Mouse (Mus musculus) T-helper 2 cell (primary cell): ENCODE results near the gene Arhgef28.

Experiments used
- in situ Hi-C: fragments of 300-600 bp; cut with MboI, MseI; formaldehyde crosslinking; loops from one replicate; pipeline ENCODE4 v1.15.1; 2025; ENCODE audit warnings: high pct_unique_total_duplicates

The Arhgef28 gene

GRCm38 (mm10) chr13:98205771-98206545 is at the start of gene Arhgef28:
TSS of gene Arhgef28 (minus strand) at chr13:98206439.
- in situ Hi-C loops = no loop called here

- in situ Hi-C loops = loop anchor here (25.0 kb wide), 2 partner anchors 1118 to 1832 kb away; partner anchors contain the start of genes Gfm2 and Nsa2
Measured at GRCm38 (mm10) chr13:98254921-98255320, 48.7 kb upstream of the Arhgef28 start.

GRCm38 (mm10) chr13:98249594-98249993 is 43.4 kb upstream of the Arhgef28 start:
- in situ Hi-C loops = no loop called here

- in situ Hi-C loops = no loop called here
Measured at GRCm38 (mm10) chr13:98245386-98245785, 39.1 kb upstream of the Arhgef28 start.

GRCm38 (mm10) chr13:98244571-98245350 is 38.5 kb upstream of the Arhgef28 start:
- in situ Hi-C loops = no loop called here

- in situ Hi-C loops = no loop called here
Measured at GRCm38 (mm10) chr13:98241531-98242282, 35.5 kb upstream of the Arhgef28 start.

GRCm38 (mm10) chr13:98239978-98240641 is 33.9 kb upstream of the Arhgef28 start:
- in situ Hi-C loops = loop anchor here (5.0 kb wide), 1 partner anchor 198 kb away; no protein-coding TSS in a partner anchor

GRCm38 (mm10) chr13:98235451-98235850 is 29.2 kb upstream of the Arhgef28 start:
- in situ Hi-C loops = loop anchor here (5.0 kb wide), 1 partner anchor 193 kb away; no protein-coding TSS in a partner anchor

- in situ Hi-C loops = no loop called here
Measured at GRCm38 (mm10) chr13:98230511-98230910, 24.3 kb upstream of the Arhgef28 start.

GRCm38 (mm10) chr13:98226225-98226624 is 20.0 kb upstream of the Arhgef28 start:
- in situ Hi-C loops = no loop called here

GRCm38 (mm10) chr13:98222848-98223247 is 16.6 kb upstream of the Arhgef28 start:
- in situ Hi-C loops = no loop called here

- in situ Hi-C loops = no loop called here
Measured at GRCm38 (mm10) chr13:98210137-98210536, 3.9 kb upstream of the Arhgef28 start.

- in situ Hi-C loops = no loop called here
Measured at GRCm38 (mm10) chr13:98208842-98209241, 2.6 kb upstream of the Arhgef28 start.

- in situ Hi-C loops = no loop called here
Measured at GRCm38 (mm10) chr13:98206546-98206870, 269 bp upstream of the Arhgef28 start.

GRCm38 (mm10) chr13:98205111-98205510 is 1.1 kb downstream of the Arhgef28 start:
- in situ Hi-C loops = no loop called here

GRCm38 (mm10) chr13:98204371-98204770 is 1.9 kb downstream of the Arhgef28 start:
- in situ Hi-C loops = no loop called here

GRCm38 (mm10) chr13:98201436-98201835 is 4.8 kb downstream of the Arhgef28 start:
- in situ Hi-C loops = no loop called here

GRCm38 (mm10) chr13:98192596-98192995 is 13.6 kb downstream of the Arhgef28 start:
- in situ Hi-C loops = no loop called here

- in situ Hi-C loops = no loop called here
Measured at GRCm38 (mm10) chr13:98188500-98188899, 17.7 kb downstream of the Arhgef28 start.

- in situ Hi-C loops = no loop called here
Measured at GRCm38 (mm10) chr13:98187904-98188303, 18.3 kb downstream of the Arhgef28 start.

- in situ Hi-C loops = no loop called here
Measured at GRCm38 (mm10) chr13:98186179-98186578, 20.1 kb downstream of the Arhgef28 start.
